Mouse (Mus musculus) layer of hippocampus, adult 9-11 months (tissue): ENCODE measurements at regions not wholly inside any gene's neighbourhood (a gene's known extent, or its start where the extent isn't known, plus 50 kb on each side); places are given as distances from the start of the nearest gene placed in this dataset.

Experiments used
- DNase-seq: peaks from one replicate; pipeline ENCODE4 v3.0.0; 2022

DNA sequence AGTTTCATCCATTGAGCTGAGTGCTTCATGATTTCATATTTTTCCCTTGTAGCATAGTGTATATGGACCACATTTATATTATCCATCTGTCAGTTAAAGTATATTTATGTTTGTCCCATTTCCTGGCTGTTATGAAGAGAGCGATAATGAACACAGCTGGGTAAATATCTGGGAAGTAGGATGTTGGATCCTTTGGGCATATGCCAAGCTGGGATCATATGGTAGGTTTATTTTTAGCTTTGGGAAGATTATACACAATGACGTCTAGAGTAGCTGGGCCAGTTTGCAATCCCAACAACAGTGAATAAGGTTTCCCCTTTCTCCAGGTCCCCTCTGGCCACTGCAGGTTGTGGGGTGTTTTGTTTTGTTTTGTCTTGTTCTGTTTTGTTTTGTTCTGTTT, 164.5 kb downstream of the Gm765 start:
- DNase-seq, result no peak

DNA sequence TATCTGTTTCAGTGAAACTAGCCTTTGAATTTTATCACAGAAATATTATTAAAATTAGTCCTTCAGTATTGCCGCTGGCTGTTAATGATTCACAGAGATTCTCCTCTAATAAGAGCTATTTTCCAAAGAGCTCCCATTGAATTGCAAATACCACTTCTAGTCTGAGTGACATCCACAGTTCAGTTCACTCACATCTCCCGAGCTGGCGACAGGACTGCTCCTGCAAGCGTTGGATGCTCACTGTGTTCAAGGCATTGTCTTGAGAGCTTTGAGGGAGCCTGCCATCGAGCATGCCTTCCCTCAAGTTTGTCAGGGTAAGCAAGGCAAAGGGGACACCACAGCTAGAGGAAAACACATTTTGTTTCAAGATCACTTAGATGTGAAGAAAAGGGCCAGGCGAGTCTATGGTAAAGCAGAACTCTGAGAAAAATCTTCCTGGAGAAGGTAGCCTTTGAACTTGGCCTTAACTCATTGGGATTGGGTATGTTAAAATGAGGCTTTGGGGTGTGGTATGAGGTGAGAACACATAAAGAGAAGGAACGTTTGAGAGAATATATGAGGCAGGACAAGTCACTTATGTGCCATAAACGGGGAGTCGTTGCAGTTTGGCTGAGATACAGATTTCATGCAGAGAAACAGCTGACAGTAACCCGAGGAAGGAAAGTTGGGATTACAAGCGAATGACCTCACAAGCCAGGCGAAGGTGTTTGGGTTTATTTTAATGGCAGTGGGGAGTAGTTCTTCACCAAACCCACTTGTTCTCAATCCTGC, 193.3 kb downstream of the Gm765 start:
- no peak for DNase-seq

DNA sequence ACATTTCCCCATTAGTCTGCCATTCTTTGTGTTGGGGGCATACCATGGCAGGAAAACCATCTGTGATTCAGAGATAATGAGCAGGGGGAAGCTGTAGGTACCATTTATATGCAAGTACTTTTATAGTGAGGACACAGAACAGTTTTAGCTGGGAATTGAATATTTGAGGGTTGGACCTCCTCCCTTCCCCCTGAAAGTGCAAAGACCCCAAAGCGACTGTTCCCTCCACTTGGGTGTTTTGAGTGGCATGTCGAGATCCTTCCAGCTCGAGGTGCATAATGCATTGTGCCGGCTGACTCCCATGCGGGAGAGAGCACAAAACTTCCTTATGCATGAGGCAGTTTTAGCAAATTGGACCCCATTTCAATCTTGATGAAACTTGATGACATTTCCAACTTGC, 194.7 kb downstream of the Gm765 start:
- no peak for DNase-seq

DNA sequence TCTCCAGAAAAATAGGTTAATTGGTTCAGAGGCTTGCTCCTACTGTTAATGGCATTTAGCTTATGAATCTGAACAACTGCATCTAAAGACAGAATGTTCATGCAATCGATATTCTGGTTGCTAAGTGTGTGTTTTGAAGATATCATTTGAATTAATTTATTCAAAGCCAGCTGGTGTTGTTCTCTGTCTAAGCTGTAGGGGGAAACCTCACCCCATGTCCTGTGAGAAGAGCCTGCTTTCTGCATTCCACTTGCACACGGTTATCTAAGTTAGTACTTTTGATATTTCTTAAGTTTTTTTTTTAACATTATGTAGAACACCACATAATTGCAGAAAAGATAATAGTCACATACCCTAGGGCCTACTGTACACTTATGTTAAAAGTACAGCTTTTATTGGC, 209.6 kb downstream of the Gm765 start:
- peak; percentile 66 for DNase-seq

DNA sequence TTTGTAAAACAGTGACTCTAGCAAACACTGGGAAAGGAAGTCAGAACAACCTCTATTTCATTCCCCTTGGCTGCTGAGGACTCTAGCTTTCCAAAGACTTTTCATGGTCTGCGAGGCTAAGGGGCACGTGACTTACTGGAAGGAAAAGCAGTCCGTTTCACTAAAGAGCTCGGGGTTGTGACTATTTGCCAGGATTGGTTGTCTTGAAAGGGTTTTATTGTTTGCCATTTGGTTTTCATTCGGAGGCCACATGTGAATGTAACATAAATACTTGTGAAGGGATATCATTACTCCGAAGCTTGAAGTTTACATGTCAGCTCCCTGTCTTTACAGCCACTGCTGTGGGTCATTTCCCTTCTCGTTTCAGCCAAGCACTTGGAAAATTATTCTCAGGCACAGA, 217.1 kb downstream of the Gm765 start:
- DNase-seq, result no peak

DNA sequence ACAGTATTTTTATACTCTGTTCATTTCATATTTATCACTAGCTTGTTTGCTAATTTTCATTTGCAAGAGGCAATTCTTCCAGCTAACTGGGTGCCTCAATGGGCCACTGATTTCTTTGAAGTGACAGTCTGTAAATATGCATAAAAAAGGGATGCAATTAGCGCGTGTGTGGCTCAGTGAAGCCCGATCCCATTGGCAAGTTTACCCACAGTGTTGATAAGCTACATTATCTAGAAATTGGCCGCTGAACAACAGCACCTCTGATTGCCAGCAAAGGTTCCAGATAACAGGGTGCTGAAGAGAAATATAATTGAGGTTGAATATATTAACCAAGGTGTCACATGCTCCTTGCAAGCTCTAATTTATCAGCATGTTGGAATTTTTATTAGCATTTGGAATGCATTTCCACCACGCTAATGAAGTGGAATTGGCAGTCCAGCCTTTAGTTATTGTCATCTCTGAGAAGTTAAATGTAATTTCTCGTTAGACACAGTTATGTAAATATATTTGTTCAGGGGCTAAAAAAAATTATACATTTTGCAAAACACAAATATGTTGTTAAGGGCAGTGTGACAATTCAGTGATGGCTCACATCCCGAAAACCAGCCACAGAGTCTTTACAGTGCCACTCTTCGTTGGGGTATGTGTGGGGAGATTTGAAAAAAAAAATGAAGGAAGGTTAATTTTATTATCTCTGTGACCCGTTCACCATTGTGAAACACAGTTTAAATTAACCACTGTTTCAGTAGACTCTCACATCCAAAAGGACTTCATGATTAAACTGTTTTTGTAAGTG, 224.0 kb downstream of the Gm765 start:
- no peak for DNase-seq

DNA sequence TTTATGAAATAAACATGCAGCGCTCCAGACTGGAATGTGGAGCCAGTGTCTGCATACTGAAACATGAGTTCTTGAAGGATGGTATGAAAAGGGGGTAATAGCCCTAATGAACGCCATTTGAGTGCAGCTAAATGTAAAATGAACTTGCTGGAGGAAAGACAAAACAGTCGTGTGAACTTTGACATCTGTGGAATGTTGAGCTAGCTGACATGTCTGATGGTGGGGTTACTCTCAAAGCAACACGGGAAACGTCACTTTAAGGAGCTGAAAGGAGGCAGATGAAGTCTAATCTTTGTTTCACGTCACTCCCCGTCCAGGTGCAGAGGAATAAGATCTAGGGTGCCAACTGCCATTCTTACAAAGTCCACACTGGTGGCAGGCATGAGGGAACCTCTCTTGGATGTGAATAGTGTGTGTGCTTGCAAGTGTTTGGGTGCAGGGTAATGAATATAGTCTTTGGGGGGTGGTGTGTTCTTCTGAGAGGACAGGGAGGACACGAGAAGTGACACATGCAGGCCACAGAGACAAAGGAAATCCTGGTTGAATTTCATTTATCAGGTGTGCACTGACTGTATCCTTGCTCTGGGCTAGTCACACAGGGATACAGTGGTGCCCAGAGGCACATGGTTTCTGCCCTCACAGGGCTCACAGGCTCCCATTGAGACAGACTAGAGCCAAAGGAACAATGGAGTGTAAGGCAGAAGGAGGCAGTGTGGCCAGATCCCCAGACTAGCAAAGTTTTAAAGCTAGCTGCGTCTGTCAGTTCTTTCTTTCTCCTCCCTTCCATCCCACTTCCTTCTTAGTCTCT, 228.0 kb downstream of the Gm765 start:
- no peak for DNase-seq

DNA sequence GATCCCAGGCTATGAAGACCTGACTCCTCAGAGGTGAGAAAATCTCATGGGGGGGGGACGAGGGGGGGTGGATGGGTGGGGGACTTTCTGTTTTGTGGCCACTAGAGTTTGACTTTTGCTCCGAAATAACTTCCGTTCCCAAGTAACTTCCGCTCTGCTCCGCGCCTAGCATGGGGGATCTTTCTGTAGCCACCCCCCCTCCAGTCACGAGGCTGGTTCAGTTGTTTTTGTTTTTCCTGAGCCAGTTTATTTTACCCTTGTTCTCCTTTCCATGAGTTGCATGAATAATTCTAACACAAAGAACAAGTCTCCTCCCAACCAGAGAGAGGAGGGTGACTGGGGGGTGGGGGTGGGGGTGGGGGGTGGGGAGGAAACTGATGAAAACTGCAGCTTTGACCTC, 228.8 kb downstream of the Gm765 start:
- DNase-seq, result no peak

DNA sequence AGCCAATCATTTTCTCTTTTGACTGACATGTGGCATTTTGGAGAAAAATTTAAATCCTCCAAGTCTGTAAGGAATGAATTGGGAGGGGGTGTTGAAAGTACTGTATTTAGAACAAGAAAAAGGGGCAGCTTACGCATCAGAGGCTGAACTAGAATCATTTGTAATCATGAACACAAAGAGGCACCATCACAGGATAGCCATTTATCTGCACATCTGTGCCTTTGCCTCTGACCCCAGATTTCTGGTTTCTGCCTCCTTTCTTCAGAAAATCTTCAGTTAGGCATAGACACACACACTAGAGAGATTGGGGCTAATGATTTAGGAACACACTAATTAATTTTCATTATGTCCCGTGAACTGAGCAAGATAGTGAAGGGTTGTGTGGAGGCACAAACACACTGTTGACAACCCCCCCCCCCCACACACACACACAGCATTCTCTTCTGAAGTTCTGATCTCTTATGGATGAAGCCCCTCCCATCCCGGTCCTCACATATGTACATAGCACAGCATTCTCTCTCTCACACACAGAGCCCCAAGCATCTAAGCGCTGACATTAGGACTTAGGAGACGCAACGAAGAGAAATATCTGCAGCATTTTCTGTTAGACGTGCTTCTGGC, 229.9 kb downstream of the Gm765 start:
- no peak for DNase-seq

DNA sequence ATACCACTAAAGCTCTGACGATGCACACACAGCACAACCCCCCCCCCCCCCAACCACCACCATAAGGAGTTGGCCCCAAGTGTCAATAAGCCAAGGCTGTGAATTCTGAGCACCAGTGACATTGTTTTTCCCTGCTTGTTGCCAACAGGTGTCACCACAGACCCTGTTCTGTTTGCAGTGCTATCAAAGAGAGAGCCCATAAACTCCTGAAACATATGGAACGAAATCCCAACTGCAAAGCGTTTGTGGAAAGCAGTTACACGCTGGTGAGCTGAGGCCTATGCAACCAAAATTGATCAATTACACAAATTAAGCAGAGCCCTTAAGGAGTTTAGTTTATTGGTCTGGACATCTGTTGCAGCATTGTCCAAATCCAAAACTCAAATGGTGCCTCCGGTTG, 235.4 kb downstream of the Gm765 start:
- DNase-seq, result no peak

DNA sequence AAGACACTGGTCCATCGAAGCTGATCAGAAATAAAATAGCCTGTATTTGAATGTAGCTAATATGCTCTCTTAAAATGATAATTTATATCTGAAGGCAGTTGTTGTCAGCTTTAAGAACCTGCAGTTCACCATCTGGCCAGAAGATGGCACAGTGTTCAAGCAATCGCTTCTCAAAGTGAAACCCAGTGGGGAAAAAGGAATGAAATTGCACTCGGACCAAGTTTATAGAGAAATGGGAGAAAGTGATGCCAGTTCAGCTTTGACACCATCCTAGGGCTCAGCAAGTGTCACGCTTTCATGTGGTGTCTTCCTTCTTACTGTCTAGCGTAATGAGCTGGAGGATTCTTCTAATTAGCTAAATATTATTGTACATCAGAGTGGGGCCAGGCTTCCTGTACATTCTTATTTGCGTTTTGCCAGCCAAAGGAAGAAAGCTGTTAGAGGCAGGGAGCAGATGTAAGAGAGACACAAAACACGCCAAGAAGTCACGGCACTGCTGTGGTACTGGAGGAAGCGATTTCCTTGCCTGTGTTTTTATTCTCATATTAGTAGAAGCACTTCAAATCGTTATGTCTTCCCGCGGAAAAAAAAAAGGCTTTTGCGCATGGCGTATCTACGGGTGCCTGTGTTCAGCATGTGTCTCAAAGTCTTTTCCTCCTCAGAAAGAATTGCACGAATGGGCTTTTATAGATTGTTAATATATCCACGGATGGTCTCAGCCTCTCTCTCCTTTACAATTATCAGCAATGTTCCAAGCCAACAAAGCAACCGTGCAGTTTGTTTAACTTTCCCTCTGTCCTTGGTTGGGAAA, 237.1 kb downstream of the Gm765 start:
- peak; percentile 71 for DNase-seq

DNA sequence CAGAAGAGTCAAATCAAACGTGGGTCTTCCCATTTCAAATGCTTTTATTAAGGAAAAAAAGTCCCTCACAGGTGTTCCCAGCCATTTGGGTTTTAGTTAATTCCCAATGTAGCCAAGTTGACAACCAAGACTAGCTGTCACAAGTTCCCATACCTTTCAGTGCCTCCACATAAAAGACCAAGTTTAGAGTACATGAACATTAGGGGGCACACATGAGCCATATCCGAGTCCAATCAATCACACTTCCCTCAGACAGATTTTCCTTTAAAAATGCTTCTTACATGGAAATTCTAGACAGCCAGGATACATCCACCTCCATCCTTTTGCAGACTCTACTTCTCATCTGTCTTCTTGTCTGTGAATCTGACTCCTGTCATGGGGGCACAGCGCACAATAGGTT, 238.1 kb downstream of the Gm765 start:
- DNase-seq, result no peak

DNA sequence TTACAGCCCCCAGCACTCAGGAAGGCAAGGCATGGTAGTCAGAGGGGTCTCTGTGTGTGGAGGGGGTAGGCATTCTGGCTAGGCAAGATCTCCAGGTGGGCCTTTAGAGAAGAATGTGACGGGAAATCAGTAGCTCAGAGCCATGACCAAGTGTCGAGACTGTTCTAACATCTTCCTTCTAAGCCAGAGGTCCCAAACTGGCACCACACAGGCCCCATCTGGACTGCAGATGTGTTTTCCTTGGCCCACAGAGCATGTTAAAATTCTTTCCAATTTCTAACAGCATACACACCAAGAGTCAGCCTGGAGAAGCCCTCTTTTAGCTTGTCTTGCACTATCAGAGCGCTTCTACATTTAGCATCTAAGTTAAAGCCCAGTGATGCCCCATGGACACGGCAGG, 241.5 kb downstream of the Gm765 start:
- no peak for DNase-seq

DNA sequence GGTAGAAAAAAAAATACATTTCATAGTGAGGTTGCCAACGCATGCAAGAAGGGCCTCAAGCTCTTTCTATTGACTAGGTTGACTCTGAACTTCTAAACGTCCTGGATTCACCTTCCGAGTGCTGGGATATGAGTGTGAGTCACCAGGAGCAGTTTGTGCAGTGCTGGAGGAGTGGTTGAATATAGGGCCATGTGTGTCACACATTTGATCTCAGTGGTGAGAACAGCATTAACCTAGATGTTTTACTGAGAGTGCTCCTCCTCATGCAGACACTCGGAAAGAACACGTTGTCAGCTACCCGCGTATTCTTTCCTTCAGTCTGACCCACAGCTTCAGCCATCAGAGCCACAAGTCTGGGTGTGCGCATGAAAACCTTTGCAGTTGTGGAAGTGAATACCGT, 243.4 kb downstream of the Gm765 start:
- no peak for DNase-seq

DNA sequence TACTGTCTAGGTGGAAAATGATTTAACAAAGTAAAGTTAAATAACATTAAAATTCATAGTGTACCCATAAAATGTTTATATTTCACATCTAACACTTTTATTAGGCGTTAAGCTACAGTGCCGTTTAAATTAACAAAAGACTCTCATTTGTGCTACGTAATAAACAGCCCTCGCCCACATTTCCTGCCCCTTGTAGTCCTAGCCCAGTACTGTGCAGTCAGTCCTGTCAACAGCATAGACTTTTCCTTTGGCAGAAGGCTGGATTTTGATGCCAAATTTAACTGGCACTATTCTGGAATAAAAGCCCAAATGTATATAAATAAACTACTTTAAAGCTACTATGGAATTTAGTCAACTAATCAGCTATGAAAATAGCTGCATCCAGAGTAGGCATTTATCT, 247.3 kb downstream of the Gm765 start:
- DNase-seq, result no peak

DNA sequence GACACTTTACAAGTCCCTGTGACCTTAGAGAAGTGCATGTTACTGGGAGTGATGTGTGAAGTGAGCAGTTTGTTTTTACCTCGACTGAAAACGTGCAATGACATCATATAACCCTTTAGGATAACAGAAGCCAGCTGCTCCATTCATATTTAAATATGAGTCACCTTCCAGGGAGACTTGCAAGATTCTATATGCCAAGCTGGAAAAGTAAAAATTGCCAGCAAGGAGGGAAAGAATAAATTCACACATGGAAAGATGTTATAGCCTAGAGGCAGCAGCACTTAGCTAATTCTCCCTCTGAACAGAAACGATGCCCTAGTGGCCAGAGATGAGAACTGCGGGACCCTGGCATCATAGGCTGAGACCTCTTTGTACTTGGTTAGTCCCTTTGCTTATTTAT, 253.4 kb downstream of the Gm765 start:
- no peak for DNase-seq

DNA sequence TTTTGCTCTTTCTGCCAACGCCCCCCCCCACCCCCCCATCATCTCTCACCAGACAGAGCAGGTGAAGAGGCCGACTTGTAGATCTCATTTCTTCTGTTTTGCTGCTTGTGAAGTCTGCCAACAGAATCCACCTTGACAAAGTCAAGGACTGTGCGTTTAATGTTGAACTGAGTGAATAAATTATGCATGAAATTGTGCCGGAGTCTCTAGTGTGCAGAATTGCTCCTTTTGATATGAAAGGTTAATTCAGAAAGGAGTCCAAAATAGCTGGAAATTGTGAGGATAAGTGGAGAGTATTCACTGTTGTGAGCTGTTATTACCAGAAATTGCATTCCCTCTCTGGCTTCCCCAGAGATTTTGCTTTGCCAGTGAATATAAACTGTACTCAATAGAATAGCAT, 262.5 kb downstream of the Gm765 start:
- DNase-seq, result no peak
